Mouse (Mus musculus) kidney, postnatal 0 days (tissue): ENCODE measurements around the gene Grm1. TPM values are rescaled to one million over a fixed set of nuclear protein-coding genes. Genes with fewer than 3 reads are reported as not detected.

Experiments used
- ATAC-seq: fragments of 200-750 bp; cut with Nextera tagmentation; replicated peaks from 2 replicates; pipeline ENCODE4 v1.8.0; 2017; ENCODE audit warnings: low read depth, moderate number of reproducible peaks, moderate TSS enrichment, moderate library complexity; ENCODE audit not compliant: low FRiP score
- DNase-seq: peaks from one replicate; pipeline ENCODE4 v3.0.0-alpha.2; 2016; ENCODE audit warnings: low spot score
- H3K27ac ChIP-seq: fragments of 300-500 bp; sonication (generic); 2 replicates; pipeline ENCODE4 v1.5.1; 2014; ENCODE audit warnings: mild to moderate bottlenecking
- H3K27me3 ChIP-seq: fragments of 300-500 bp; sonication (generic); 2 replicates; pipeline ENCODE4 v1.6.1; 2014; ENCODE audit warnings: low read length, mixed read lengths; ENCODE audit not compliant: insufficient read depth
- H3K36me3 ChIP-seq: fragments of 300-500 bp; sonication (generic); 2 replicates; pipeline ENCODE4 v1.6.1; 2014; ENCODE audit warnings: low read length, mixed read lengths; ENCODE audit not compliant: insufficient read depth
- H3K4me1 ChIP-seq: fragments of 300-500 bp; sonication (generic); replicated peaks from 2 replicates; pipeline ENCODE4 v1.6.1; 2014; ENCODE audit warnings: antibody characterized with exemption, low read length, mixed read lengths; ENCODE audit not compliant: insufficient read depth
- H3K4me2 ChIP-seq: fragments of 300-500 bp; sonication (generic); 2 replicates; pipeline ENCODE4 v1.6.1; 2014; ENCODE audit warnings: mild to moderate bottlenecking, low read length, moderate library complexity, mixed read lengths
- H3K4me3 ChIP-seq: fragments of 300-500 bp; sonication (generic); replicated peaks from 2 replicates; pipeline ENCODE4 v1.5.1; 2014; ENCODE audit warnings: low read depth, low read length
- H3K9ac ChIP-seq: fragments of 300-500 bp; sonication (generic); 2 replicates; pipeline ENCODE4 v1.6.1; 2014; ENCODE audit warnings: low read depth, low read length
- H3K9me3 ChIP-seq: fragments of 300-500 bp; sonication (generic); replicated peaks from 2 replicates; pipeline ENCODE4 v1.6.1; 2016; ENCODE audit warnings: low read length, inconsistent platforms, mixed read lengths
- CTCF ChIP-seq: IDR thresholded peaks from 2 replicates; pipeline ENCODE4 v1.5.1; 2016; ENCODE audit warnings: antibody characterized with exemption, low read depth, mild to moderate bottlenecking, moderate library complexity
- WGBS: fragments of 180-500 bp; shearing (Covaris S2); extraction: QIAGEN DNeasy Blood & Tissue Kit; methylation state at CpG from one replicate; pipeline ENCODE4 v1.1.7; 2014; 5-methylcytosine and 5-hydroxymethylcytosine counted together
- polyA plus RNA-seq: library from polyadenylated mRNA; unstranded; fragments of >200 nt; fragmentation: Nextera tagmentation; extraction: Ambion mirVana; gene quantifications from 2 replicates; pipeline ENCODE4 v1.2.1, GENCODE M21; 2015

Gene Grm1
- polyA plus RNA-seq, 1 experiment from 2014 or later, result not detected

DNA sequence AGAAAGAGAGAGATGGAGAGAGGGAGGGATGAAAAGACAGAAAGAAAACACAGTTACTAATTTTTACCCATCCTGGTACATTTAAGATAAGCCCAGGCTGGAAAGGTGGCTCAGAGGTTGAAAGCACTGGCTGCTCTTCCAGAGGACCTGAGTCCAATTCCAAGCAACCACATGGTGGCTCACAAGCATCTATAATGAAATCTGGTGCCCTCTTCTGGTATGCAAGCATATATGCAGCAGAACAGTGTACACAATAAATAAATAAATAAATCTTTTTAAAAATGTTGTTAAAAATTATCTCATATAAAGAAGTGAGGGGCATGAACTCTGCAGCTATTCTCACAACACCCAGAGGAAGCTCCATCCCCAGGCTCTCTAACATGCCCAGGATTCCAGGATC is 42.8 kb downstream of the Grm1 start:
- Histone ChIP-seq H3K9ac (no peak overlapping the region), H3K27me3 (no peaks in the 10 kb centered on the region), H3K4me3 (no peak overlapping the region), H3K9me3 (no peaks in the 10 kb centered on the region), H3K36me3 (no peaks in the 10 kb centered on the region), H3K4me1 (no peaks in the 10 kb centered on the region), H3K4me2 (no peak overlapping the region), H3K27ac (no peak overlapping the region)
- ATAC-seq (no peak), DNase-seq (no peak)
- TF ChIP-seq CTCF, result peak; percentile 49

DNA sequence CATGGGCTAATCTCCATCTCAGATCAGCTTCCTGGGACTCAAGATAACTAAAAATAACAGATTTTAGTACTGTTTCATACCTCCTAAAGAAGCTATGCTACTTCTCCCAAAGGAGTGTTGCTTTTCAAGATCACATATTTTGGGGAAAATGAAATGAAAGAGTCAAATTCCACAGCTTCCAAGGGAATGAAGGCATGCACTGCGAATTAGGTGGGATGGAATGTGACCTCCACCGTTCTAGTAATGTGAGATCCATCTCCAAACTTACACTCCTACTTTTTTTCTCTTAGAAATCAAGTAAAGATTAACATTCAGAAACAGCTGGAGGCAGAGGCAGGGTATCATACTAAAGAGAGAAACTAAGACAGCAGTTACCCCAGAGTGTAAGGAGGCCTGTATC is 49.9 kb downstream of the Grm1 start:
- no peak overlapping the region for H3K9ac ChIP-seq
- ATAC-seq (no peak), DNase-seq (peak; percentile 4)
- H3K4me2 ChIP-seq, result no peak overlapping the region
- no peak for TF ChIP-seq CTCF
- H3K4me3 ChIP-seq, result no peak overlapping the region
- 14% methylated on average over 2 of the region's 2 CpGs for WGBS
- H3K4me1 ChIP-seq, result no peaks in the 10 kb centered on the region
- no peak overlapping the region for H3K27ac ChIP-seq
- H3K27me3 ChIP-seq, result no peaks in the 10 kb centered on the region
- no peaks in the 10 kb centered on the region for H3K36me3 ChIP-seq
- no peaks in the 10 kb centered on the region for H3K9me3 ChIP-seq

DNA sequence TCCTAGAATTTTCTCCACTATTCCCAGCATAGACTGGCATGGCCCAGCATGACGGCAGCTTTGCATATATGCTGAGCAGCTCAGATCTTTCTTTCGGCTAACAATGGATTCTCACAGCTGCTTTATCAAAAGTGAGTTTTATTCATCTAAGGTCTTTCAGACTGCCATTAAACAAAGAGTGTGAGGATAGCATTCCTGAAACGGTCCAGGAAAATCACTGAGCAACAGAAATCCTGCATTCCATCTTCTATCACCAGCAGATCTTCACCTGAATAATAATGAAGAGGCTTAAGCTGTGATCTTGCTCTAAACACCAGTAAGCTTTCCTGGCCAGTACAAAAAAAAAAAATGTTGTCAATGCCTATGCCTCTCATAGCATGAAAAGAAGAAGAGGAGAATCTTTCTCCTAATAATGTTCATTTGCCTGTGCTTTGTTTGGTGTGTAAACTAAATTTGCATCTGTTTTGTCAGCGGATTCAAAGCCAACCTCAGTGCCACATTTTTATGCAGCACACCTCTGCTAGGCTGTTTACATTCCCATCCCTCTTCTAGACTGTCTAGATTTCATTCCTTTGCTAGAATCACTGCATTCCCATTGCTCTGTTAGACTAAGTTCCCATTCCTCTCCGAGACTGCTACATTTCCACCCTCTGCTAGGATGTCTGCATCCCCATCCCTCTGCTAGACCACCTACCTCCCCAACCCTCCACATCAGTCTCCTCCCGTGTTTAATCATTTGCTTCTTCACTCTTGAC is 56.2 kb downstream of the Grm1 start:
- no peak overlapping the region for H3K4me3 ChIP-seq
- H3K36me3 ChIP-seq, result no peaks in the 10 kb centered on the region
- 56% methylated on average over 6 of the region's 6 CpGs for WGBS
- H3K4me1 ChIP-seq, result no peaks in the 10 kb centered on the region
- H3K27me3 ChIP-seq, result no peaks in the 10 kb centered on the region
- H3K9ac ChIP-seq, result no peak overlapping the region
- H3K4me2 ChIP-seq, result no peak overlapping the region
- no peak overlapping the region for H3K27ac ChIP-seq
- no peaks in the 10 kb centered on the region for H3K9me3 ChIP-seq
- DNase-seq, result no peak
- no peak for ATAC-seq
- no peak for TF ChIP-seq CTCF

DNA sequence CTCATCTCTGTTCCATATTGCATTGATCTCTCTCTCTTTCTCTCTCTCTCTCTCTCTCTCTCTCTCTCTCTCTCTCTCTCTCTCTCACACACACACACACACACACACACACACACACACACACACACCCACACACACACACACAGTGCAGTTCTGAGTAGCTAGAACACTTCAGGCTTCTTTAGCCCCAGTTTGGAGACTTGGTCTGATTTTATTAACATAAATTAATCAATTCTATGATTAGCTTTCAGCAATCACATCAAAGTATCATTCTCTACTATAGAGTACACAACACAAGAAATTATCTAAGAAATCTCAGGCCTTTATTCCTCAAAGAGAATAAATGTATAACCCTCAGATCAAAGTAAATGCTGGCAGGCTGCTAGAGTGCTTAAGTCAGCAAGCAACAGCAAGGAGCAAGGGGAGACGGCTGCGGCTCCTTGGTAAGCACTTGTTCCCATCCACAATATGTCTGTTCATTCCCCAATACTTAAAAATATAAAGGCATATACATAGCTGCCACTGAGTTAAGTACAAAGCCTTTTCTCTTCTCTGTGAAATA is 63.1 kb downstream of the Grm1 start:
- H3K36me3 ChIP-seq, result no peaks in the 10 kb centered on the region
- no peak overlapping the region for H3K4me2 ChIP-seq
- H3K4me1 ChIP-seq, result no peaks in the 10 kb centered on the region
- 90% methylated on average over 2 of the region's 2 CpGs for WGBS
- no peak for TF ChIP-seq CTCF
- ATAC-seq (no peak), DNase-seq (no peak)
- no peaks in the 10 kb centered on the region for H3K9me3 ChIP-seq
- H3K27ac ChIP-seq, result no peak overlapping the region
- no peak overlapping the region for H3K9ac ChIP-seq
- H3K4me3 ChIP-seq, result no peak overlapping the region
- no peaks in the 10 kb centered on the region for H3K27me3 ChIP-seq

DNA sequence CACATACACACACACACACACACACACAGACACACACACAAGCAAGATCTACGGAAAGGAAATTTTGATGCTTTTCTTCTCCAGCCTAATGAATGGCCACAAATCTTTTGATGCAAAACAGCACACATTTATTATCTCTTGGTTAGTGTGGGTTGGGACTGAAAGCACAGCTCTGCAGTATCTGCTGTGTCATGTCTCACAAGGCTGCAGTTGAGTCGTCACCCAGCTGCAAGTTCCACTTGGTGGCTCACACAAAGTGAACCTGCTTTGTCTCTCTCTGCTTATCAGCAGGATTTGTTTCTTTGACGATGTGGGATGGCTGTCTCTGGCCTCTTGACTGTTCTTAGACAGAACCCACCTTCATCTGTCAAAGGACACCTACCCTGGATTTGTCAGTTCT is 68.5 kb downstream of the Grm1 start:
- DNase-seq, result no peak
- no peaks in the 10 kb centered on the region for H3K27me3 ChIP-seq
- no peak overlapping the region for H3K27ac ChIP-seq
- H3K4me2 ChIP-seq, result no peak overlapping the region
- no peaks in the 10 kb centered on the region for H3K36me3 ChIP-seq
- no peak overlapping the region for H3K4me3 ChIP-seq
- WGBS, result 54% methylated on average over 3 of the region's 3 CpGs
- H3K9ac ChIP-seq, result no peak overlapping the region
- no peaks in the 10 kb centered on the region for H3K9me3 ChIP-seq
- no peak for TF ChIP-seq CTCF
- no peak for ATAC-seq
- H3K4me1 ChIP-seq, result no peaks in the 10 kb centered on the region

DNA sequence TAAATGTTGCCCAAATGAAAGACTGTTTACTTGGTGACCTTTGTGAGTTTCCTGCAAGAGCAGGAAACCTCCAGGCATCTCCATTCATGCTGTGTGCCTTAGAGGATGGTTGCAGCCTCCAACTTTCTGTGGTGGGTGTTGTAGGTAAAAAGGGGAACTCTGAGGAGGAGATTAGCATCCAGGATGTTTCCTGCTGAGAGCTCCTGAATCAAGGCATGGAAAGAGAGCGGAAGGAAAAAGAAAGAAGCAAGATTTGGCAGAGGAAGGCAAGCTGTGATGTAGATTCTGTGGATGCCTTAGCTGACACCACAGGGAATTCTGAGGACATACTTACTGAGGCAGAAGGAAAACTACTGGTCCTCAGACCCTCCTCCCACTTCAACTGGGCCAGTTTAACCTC is 85.4 kb downstream of the Grm1 start:
- no peak for ATAC-seq

More for the DNA sequence above, 85.4 kb downstream of the Grm1 start:
- no peak overlapping the region for H3K27ac ChIP-seq
- no peaks in the 10 kb centered on the region for H3K27me3 ChIP-seq
- H3K9me3 ChIP-seq, result no peaks in the 10 kb centered on the region
- no peak overlapping the region for H3K9ac ChIP-seq
- H3K4me1 ChIP-seq, result no peaks in the 10 kb centered on the region
- no peak overlapping the region for H3K4me3 ChIP-seq
- WGBS, result 43% methylated on average over 1 of the region's 1 CpGs
- TF ChIP-seq CTCF, result no peak
- no peak for DNase-seq
- H3K4me2 ChIP-seq, result no peak overlapping the region
- H3K36me3 ChIP-seq, result no peaks in the 10 kb centered on the region
